Mouse (Mus musculus): ENCODE results near the gene Nab2. TPM values are rescaled to one million over a fixed set of nuclear protein-coding genes. Genes with fewer than 3 reads are reported as not detected.

Nab2 gene
- polyA plus RNA-seq, 1 experiment from 2014 or later: 7.5 TPM

GRCm38 (mm10) chr10:127620406-127621190 is 47.8 kb downstream of the Nab2 start, which contains the start of gene Lrp1:
Gene Lrp1, minus strand, starts transcription at chr10:127621148.
- H3K4me2 ChIP-seq (ENCODE audit: low read depth, low read length): peak within 1 kb of the TSS; percentile 91
- peaks cover 41% of the 10 kb centered on the region for H3K4me1 ChIP-seq (ENCODE audit: control insufficient read depth, insufficient read depth, low read length)
- ATAC-seq: peak; percentile 60
- peak within 1 kb of the TSS; percentile 78 for H3K4me3 ChIP-seq (ENCODE audit: low read length)
- peak within 1 kb of the TSS; percentile 87 for H3K9ac ChIP-seq (ENCODE audit: low read depth, low read length)
- under 1% methylated on average over 28 of the region's 32 CpGs for WGBS
- no peaks in the 10 kb centered on the region for H3K27me3 ChIP-seq (replicated peaks; ENCODE audit: control insufficient read depth, insufficient read depth, low read length)
- peak within 1 kb of the TSS; percentile 99 for H3K27ac ChIP-seq (ENCODE audit: low read length)
- no peaks in the 10 kb centered on the region for H3K9me3 ChIP-seq (ENCODE audit: control insufficient read depth, low read length)
- no peaks in the 10 kb centered on the region for H3K36me3 ChIP-seq (ENCODE audit: control insufficient read depth, insufficient read depth, low read length)

- peak; percentile 3; the same call in 1 of the 2 replicates for ATAC-seq
- peak overlapping the region; percentile 91 for H3K4me2 ChIP-seq (ENCODE audit: low read depth, low read length)
- H3K4me1 ChIP-seq (ENCODE audit: control insufficient read depth, insufficient read depth, low read length): peaks cover 48% of the 10 kb centered on the region
- peak overlapping the region; percentile 78 for H3K4me3 ChIP-seq (ENCODE audit: low read length)
- 6% methylated on average over 12 of the region's 12 CpGs for WGBS
- H3K27ac ChIP-seq (ENCODE audit: low read length): peak overlapping the region; percentile 99
- no peaks in the 10 kb centered on the region for H3K27me3 ChIP-seq (replicated peaks; ENCODE audit: control insufficient read depth, insufficient read depth, low read length)
- no peaks in the 10 kb centered on the region for H3K9me3 ChIP-seq (ENCODE audit: control insufficient read depth, low read length)
- peak overlapping the region; percentile 87 for H3K9ac ChIP-seq (ENCODE audit: low read depth, low read length)
- no peaks in the 10 kb centered on the region for H3K36me3 ChIP-seq (ENCODE audit: control insufficient read depth, insufficient read depth, low read length)
Measured at GRCm38 (mm10) chr10:127619941-127620405, 48.4 kb downstream of the Nab2 start.

- H3K4me3 ChIP-seq (ENCODE audit: low read length): peak overlapping the region; percentile 78
- H3K9me3 ChIP-seq (ENCODE audit: control insufficient read depth, low read length): no peaks in the 10 kb centered on the region
- peaks cover 55% of the 10 kb centered on the region for H3K4me1 ChIP-seq (ENCODE audit: control insufficient read depth, insufficient read depth, low read length)
- no peak for ATAC-seq
- H3K27ac ChIP-seq (ENCODE audit: low read length): peak overlapping the region; percentile 99
- peak overlapping the region; percentile 91 for H3K4me2 ChIP-seq (ENCODE audit: low read depth, low read length)
- H3K27me3 ChIP-seq (replicated peaks; ENCODE audit: control insufficient read depth, insufficient read depth, low read length): no peaks in the 10 kb centered on the region
- peak overlapping the region; percentile 87 for H3K9ac ChIP-seq (ENCODE audit: low read depth, low read length)
- no peaks in the 10 kb centered on the region for H3K36me3 ChIP-seq (ENCODE audit: control insufficient read depth, insufficient read depth, low read length)
- WGBS: 25% methylated on average over 8 of the region's 8 CpGs
Measured at GRCm38 (mm10) chr10:127619119-127619721, 49.1 kb downstream of the Nab2 start.

DNA sequence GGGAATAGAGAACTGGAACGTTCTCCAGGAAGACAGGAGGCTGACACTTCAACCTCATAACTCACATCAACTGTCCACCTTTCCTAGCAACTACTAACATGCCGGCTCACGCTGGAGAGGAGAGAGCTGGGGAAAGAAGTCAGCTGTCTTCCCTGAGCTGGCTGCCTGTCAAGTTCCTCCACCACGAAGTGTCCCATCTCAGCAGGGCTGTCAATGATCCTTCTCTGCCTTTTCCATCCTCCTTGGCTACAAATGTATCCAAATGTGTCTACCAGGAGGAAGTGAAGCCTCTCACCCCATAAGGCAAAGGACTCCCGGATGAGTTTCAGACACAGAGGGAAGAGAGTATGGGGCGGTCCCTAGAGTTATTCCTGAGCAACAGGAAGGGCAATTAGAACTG is 50.2 kb downstream of the Nab2 start:
- ATAC-seq: no peak
- Histone ChIP-seq H3K27me3 (replicated peaks; ENCODE audit: control insufficient read depth, insufficient read depth, low read length) (no peaks in the 10 kb centered on the region), H3K9me3 (ENCODE audit: control insufficient read depth, low read length) (no peaks in the 10 kb centered on the region), H3K4me1 (ENCODE audit: control insufficient read depth, insufficient read depth, low read length) (peaks cover 65% of the 10 kb centered on the region), H3K4me2 (ENCODE audit: low read depth, low read length) (peak overlapping the region; percentile 91), H3K4me3 (ENCODE audit: low read length) (peak overlapping the region; percentile 78; the same call in 1 of the 2 replicates), H3K36me3 (ENCODE audit: control insufficient read depth, insufficient read depth, low read length) (no peaks in the 10 kb centered on the region), H3K27ac (ENCODE audit: low read length) (peak overlapping the region; percentile 99), H3K9ac (ENCODE audit: low read depth, low read length) (peak overlapping the region; percentile 87; the same call in 1 of the 2 replicates)
- 32% methylated on average over 6 of the region's 6 CpGs for WGBS

DNA sequence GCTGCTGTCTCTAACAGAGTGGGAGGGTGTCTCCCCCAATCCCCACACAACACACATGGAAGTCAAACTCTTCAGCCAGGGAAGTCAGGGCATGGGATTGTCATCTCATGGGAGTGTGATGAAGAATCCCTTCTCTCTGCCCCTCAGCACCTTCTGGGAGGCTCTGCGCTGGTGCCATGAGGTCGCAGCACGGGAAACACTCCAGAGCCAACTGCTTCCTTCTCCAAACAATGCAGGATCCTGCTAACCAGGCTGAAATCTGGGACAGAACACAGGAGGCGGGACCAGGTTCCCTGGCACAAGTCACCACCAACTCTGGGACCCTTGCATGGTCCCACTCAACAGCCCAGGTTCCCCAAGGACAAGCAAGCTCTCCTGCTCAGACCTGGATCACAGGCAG is 51.1 kb downstream of the Nab2 start:
- H3K27ac ChIP-seq (ENCODE audit: low read length): no peak overlapping the region
- 54% methylated on average over 4 of the region's 4 CpGs for WGBS

GRCm38 (mm10) chr10:127616261-127616679 is 52.1 kb downstream of the Nab2 start:
- no peak overlapping the region for H3K4me2 ChIP-seq (ENCODE audit: low read depth, low read length)
- peaks cover 80% of the 10 kb centered on the region for H3K4me1 ChIP-seq (ENCODE audit: control insufficient read depth, insufficient read depth, low read length)
- peak overlapping the region; percentile 86 for H3K27ac ChIP-seq (ENCODE audit: low read length)
- 52% methylated on average over 7 of the region's 7 CpGs for WGBS
- ATAC-seq: no peak
- H3K9ac ChIP-seq (ENCODE audit: low read depth, low read length): peak overlapping the region; percentile 40
- peaks cover 7% of the 10 kb centered on the region for H3K36me3 ChIP-seq (ENCODE audit: control insufficient read depth, insufficient read depth, low read length)
- no peaks in the 10 kb centered on the region for H3K27me3 ChIP-seq (replicated peaks; ENCODE audit: control insufficient read depth, insufficient read depth, low read length)
- no peak overlapping the region for H3K4me3 ChIP-seq (ENCODE audit: low read length)
- H3K9me3 ChIP-seq (ENCODE audit: control insufficient read depth, low read length): no peaks in the 10 kb centered on the region

More for the DNA sequence above, 51.1 kb downstream of the Nab2 start:
- peak overlapping the region; percentile 25; the same call in 1 of the 2 replicates for H3K9ac ChIP-seq (ENCODE audit: low read depth, low read length)
- peaks cover 3% of the 10 kb centered on the region; the same call in 1 of the 2 replicates for H3K36me3 ChIP-seq (ENCODE audit: control insufficient read depth, insufficient read depth, low read length)
- no peak for ATAC-seq
- no peaks in the 10 kb centered on the region for H3K9me3 ChIP-seq (ENCODE audit: control insufficient read depth, low read length)
- H3K4me3 ChIP-seq (ENCODE audit: low read length): no peak overlapping the region
- no peaks in the 10 kb centered on the region for H3K27me3 ChIP-seq (replicated peaks; ENCODE audit: control insufficient read depth, insufficient read depth, low read length)
- 0 out of 2 replicates have a peak overlapping the region, but pooled peaks have one; percentile 6 for H3K4me2 ChIP-seq (ENCODE audit: low read depth, low read length)
- peaks cover 73% of the 10 kb centered on the region for H3K4me1 ChIP-seq (ENCODE audit: control insufficient read depth, insufficient read depth, low read length)

DNA sequence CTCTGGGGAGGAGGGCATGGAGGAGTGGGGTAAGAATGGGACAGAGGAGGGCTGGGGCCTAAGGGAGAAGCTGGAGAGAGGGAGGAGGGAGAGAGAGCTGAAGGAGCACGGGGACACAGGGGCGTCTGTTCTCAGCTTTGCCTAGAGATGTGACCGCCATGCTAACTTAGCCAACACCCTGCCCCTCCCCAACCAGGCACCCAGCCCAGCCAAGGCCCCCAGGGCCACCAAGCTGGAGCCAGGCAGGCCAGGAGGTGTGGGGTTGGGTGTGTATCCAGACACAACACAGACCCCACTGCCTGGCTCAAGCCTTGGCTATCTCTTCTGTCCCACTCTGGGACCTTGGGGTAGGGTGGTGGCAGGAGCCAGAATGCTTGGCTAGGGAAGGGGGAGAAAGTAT is 52.8 kb downstream of the Nab2 start:
- no peak for ATAC-seq
- H3K27ac ChIP-seq (ENCODE audit: low read length): peak overlapping the region; percentile 86
- peaks cover 80% of the 10 kb centered on the region for H3K4me1 ChIP-seq (ENCODE audit: control insufficient read depth, insufficient read depth, low read length)
- H3K9ac ChIP-seq (ENCODE audit: low read depth, low read length): peak overlapping the region; percentile 40
- H3K4me2 ChIP-seq (ENCODE audit: low read depth, low read length): no peak overlapping the region
- no peaks in the 10 kb centered on the region for H3K27me3 ChIP-seq (replicated peaks; ENCODE audit: control insufficient read depth, insufficient read depth, low read length)
- no peak overlapping the region for H3K4me3 ChIP-seq (ENCODE audit: low read length)
- no peaks in the 10 kb centered on the region for H3K9me3 ChIP-seq (ENCODE audit: control insufficient read depth, low read length)
- 61% methylated on average over 3 of the region's 3 CpGs for WGBS
- H3K36me3 ChIP-seq (ENCODE audit: control insufficient read depth, insufficient read depth, low read length): peaks cover 8% of the 10 kb centered on the region

- 27% methylated on average over 2 of the region's 2 CpGs for WGBS
- Histone ChIP-seq H3K9ac (ENCODE audit: low read depth, low read length) (peak overlapping the region; percentile 40; the same call in 1 of the 2 replicates), H3K4me2 (ENCODE audit: low read depth, low read length) (peak overlapping the region; percentile 43; the same call in 1 of the 2 replicates), H3K4me1 (ENCODE audit: control insufficient read depth, insufficient read depth, low read length) (peaks cover 80% of the 10 kb centered on the region), H3K27me3 (replicated peaks; ENCODE audit: control insufficient read depth, insufficient read depth, low read length) (no peaks in the 10 kb centered on the region), H3K4me3 (ENCODE audit: low read length) (no peak overlapping the region), H3K36me3 (ENCODE audit: control insufficient read depth, insufficient read depth, low read length) (peaks cover 8% of the 10 kb centered on the region), H3K27ac (ENCODE audit: low read length) (peak overlapping the region; percentile 86), H3K9me3 (ENCODE audit: control insufficient read depth, low read length) (no peaks in the 10 kb centered on the region)
- no peak for ATAC-seq
Measured at GRCm38 (mm10) chr10:127615034-127615374, 53.4 kb downstream of the Nab2 start.

DNA sequence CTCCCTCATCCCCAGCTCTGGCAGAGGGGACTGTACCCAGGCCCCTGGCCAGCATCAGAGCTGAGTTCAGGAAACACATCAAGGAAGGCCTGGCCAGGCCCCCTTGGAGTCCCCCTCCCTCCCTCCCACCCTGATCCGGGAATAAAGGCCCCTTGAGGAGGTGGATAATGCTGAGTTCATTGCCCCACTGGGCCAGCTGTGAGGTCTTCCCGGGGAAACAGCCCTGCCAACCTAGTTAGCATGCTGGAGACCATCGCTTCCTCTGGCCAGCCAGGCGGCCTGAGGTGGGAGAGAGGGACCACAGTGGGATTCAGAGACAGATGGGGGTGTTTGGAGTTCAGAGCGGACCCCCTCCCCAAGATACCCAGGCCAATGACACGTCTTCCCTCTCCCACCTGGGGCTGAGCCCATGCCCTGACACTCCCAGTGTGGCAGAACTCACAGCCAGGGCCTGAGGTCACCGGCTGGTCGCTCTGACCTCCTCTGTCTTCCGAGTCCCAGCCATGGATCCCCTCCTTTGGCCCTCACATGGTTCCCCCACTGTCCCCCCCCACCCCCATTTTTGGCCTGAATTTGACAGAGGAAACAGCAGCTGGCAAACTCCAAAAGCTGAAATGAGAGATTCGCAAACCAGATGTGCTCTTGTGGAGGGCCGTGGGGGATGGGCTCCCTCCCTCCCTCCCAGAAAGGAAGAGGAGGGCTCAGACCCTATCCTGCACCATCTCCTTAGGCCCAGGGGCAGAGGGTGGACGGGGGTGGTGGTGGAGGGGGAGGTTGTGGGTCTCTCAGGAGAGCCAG is 53.9 kb downstream of the Nab2 start:
- peak overlapping the region; percentile 43 for H3K4me2 ChIP-seq (ENCODE audit: low read depth, low read length)
- H3K4me1 ChIP-seq (ENCODE audit: control insufficient read depth, insufficient read depth, low read length): peaks cover 80% of the 10 kb centered on the region
- no peaks in the 10 kb centered on the region for H3K9me3 ChIP-seq (ENCODE audit: control insufficient read depth, low read length)
- H3K4me3 ChIP-seq (ENCODE audit: low read length): peak overlapping the region; percentile 13; the same call in 1 of the 2 replicates
- peak overlapping the region; percentile 86 for H3K27ac ChIP-seq (ENCODE audit: low read length)
- H3K9ac ChIP-seq (ENCODE audit: low read depth, low read length): peak overlapping the region; percentile 57
- WGBS: 42% methylated on average over 12 of the region's 12 CpGs
- H3K36me3 ChIP-seq (ENCODE audit: control insufficient read depth, insufficient read depth, low read length): peaks cover 8% of the 10 kb centered on the region
- H3K27me3 ChIP-seq (replicated peaks; ENCODE audit: control insufficient read depth, insufficient read depth, low read length): no peaks in the 10 kb centered on the region
- no peak for ATAC-seq

All from intestine, embryonic 16.5 days (tissue).